In genomic region chr10:81162318-81162652, GRCm38 (mm10) we compare ENCODE assay signal across 13 mouse cellular contexts. TPM values are rescaled to one million over a fixed set of nuclear protein-coding genes. Genes with fewer than 3 reads are reported as not detected.
DNase-seq lines count a peak whose midpoint lies in the region; ATAC-seq and TF ChIP-seq lines count a peak whose summit lies in the region.
"Had no signal": no experiment of that assay in that cellular context is flagged by ENCODE, and none has a peak within 500 bp of the region (broad histone marks: within the 10 kb centered on the region; RNA-seq: fewer than 3 reads in every experiment).

No protein-coding gene starts in this region.

- H3K36me3 ChIP-seq in hindbrain, embryonic 11.5 days (ENCODE audit: control insufficient read depth, insufficient read depth, low read length): peaks cover 13% of the 10 kb centered on the region; the same call in 1 of the 2 replicates
- H3K36me3 ChIP-seq in hindbrain, embryonic 14.5 days (replicated peaks; ENCODE audit: control insufficient read depth, insufficient read depth): peaks cover 72% of the 10 kb centered on the region
- H3K36me3 ChIP-seq in spleen, adult 2 months (ENCODE audit: control insufficient read depth, insufficient read depth, low read length): peaks cover 16% of the 10 kb centered on the region
- H3K36me3 ChIP-seq in limb, embryonic 10.5 days: peaks cover 81% of the 10 kb centered on the region

- no peak for TF ChIP-seq CTCF in spleen, adult 2 months (IDR thresholded peaks at IDR 0.05; ENCODE audit: extremely low read depth, insufficient read depth, insufficient read length, insufficient replicate concordance)

- no peaks in the 10 kb centered on the region for H3K9me3 ChIP-seq in hindbrain, embryonic 11.5 days (ENCODE audit: control insufficient read depth, low read length)
- no peaks in the 10 kb centered on the region for H3K9me3 ChIP-seq in hindbrain, embryonic 14.5 days (ENCODE audit: control insufficient read depth, low read length)
- no peaks in the 10 kb centered on the region for H3K9me3 ChIP-seq in limb, embryonic 10.5 days (replicated peaks)
- H3K9me3 ChIP-seq: forebrain, embryonic 10.5 days; heart, embryonic 12.5 days had no signal

- WGBS in hindbrain, embryonic 11.5 days: 75% methylated on average over 2 of the region's 2 CpGs
- WGBS in hindbrain, embryonic 14.5 days: 67% methylated on average over 2 of the region's 2 CpGs
- 21% methylated on average over 2 of the region's 2 CpGs for WGBS in spleen, adult 2 months
- WGBS in limb, embryonic 10.5 days: 59% methylated on average over 2 of the region's 2 CpGs

- H3K4me2 ChIP-seq in hindbrain, embryonic 11.5 days (replicated peaks; ENCODE audit: low read depth, low read length): no peak overlapping the region
- H3K4me2 ChIP-seq in hindbrain, embryonic 14.5 days (replicated peaks): no peak overlapping the region
- H3K4me2 ChIP-seq: heart, embryonic 12.5 days had no signal

- no peak for TF ChIP-seq POLR2A in spleen, adult 2 months (IDR thresholded peaks at IDR 0.05; ENCODE audit: low read depth, low read length)

- no peaks in the 10 kb centered on the region for H3K27me3 ChIP-seq in hindbrain, embryonic 11.5 days (ENCODE audit: control insufficient read depth, insufficient read depth, low read length)
- H3K27me3 ChIP-seq in hindbrain, embryonic 14.5 days (ENCODE audit: control insufficient read depth, insufficient read depth, low read length): no peaks in the 10 kb centered on the region
- no peaks in the 10 kb centered on the region for H3K27me3 ChIP-seq in spleen, adult 2 months (ENCODE audit: control insufficient read depth, insufficient read depth, low read length)
- H3K27me3 ChIP-seq in limb, embryonic 10.5 days (ENCODE audit: low read depth, poor library complexity, severe bottlenecking): no peaks in the 10 kb centered on the region
- H3K27me3 ChIP-seq: heart, embryonic 12.5 days had no signal

- 0 out of 2 replicates have a peak, but pooled peaks cover 3% of the 10 kb centered on the region for H3K4me1 ChIP-seq in hindbrain, embryonic 11.5 days (replicated peaks; ENCODE audit: control insufficient read depth, insufficient read depth, low read length)
- peaks cover 11% of the 10 kb centered on the region for H3K4me1 ChIP-seq in hindbrain, embryonic 14.5 days (replicated peaks; ENCODE audit: control insufficient read depth, insufficient read depth, low read length)
- peaks cover 21% of the 10 kb centered on the region; the same call in 1 of the 2 replicates for H3K4me1 ChIP-seq in spleen, adult 2 months (ENCODE audit: control insufficient read depth, insufficient read depth, insufficient read length)
- H3K4me1 ChIP-seq in limb, embryonic 10.5 days: peaks cover 37% of the 10 kb centered on the region

- no peak overlapping the region for H3K4me3 ChIP-seq in hindbrain, embryonic 11.5 days (ENCODE audit: low read depth, low read length)
- no peak overlapping the region for H3K4me3 ChIP-seq in hindbrain, embryonic 14.5 days (replicated peaks; ENCODE audit: low read length)
- peak overlapping the region; percentile 43; the same call in 1 of the 2 replicates for H3K4me3 ChIP-seq in spleen, adult 2 months (ENCODE audit: extremely low read depth, insufficient read depth, insufficient read length)
- H3K4me3 ChIP-seq in limb, embryonic 10.5 days: 0 out of 2 replicates have a peak overlapping the region, but pooled peaks have one; percentile 2
- H3K4me3 ChIP-seq: forebrain, embryonic 10.5 days; heart, embryonic 12.5 days had no signal

- DNase-seq in hindbrain, embryonic 11.5 days (ENCODE audit: low spot score): no peak
- DNase-seq in hindbrain, embryonic 14.5 days (ENCODE audit: low spot score): no peak
- DNase-seq in spleen, adult 2 months (ENCODE audit: low read depth in 1 of 2, low spot score in 2 of 2): peak in 1 of 2 experiments; percentile 54
- DNase-seq in spleen, postnatal 36 days (ENCODE audit: low spot score in 2 of 2): no peak
- DNase-seq in limb, embryonic 10.5 days (ENCODE audit: low spot score): no peak
- DNase-seq in cerebellum, postnatal 10 days: no peak
- no peak for DNase-seq in urinary bladder, adult 18-20 months (ENCODE audit: low spot score in 2 of 2)
- DNase-seq in urinary bladder, adult 2 months (ENCODE audit: low spot score): no peak
- DNase-seq: lung, adult 18-20 months had no signal

- no peak overlapping the region for H3K9ac ChIP-seq in hindbrain, embryonic 11.5 days (ENCODE audit: low read depth, low read length)
- no peak overlapping the region for H3K9ac ChIP-seq in hindbrain, embryonic 14.5 days
- H3K9ac ChIP-seq: heart, embryonic 12.5 days had no signal

- H3K27ac ChIP-seq in hindbrain, embryonic 11.5 days (ENCODE audit: low read depth, low read length): peak overlapping the region; percentile 58
- H3K27ac ChIP-seq in hindbrain, embryonic 14.5 days: no peak overlapping the region
- H3K27ac ChIP-seq in spleen, adult 2 months (ENCODE audit: insufficient read depth, low read length): peak overlapping the region; percentile 93
- no peak overlapping the region for H3K27ac ChIP-seq in limb, embryonic 10.5 days
- H3K27ac ChIP-seq: forebrain, embryonic 10.5 days had no signal

- ATAC-seq in hindbrain, embryonic 11.5 days (ENCODE audit: low FRiP score): 0 out of 2 replicates have a peak, but pooled peaks have one; percentile 7
- ATAC-seq in hindbrain, embryonic 14.5 days (ENCODE audit: low FRiP score): no peak
- ATAC-seq: inflammation-experienced regulatory T-cells, adult 6 months had no signal

RNA-seq across cellular contexts. Expression of gene Pias4, which starts 5.4 kb away (rescaled TPM):
- 52.7 and 54.1 TPM in 2 replicates for polyA plus RNA-seq in hindbrain, embryonic 11.5 days (2014; fragmentation: Nextera tagmentation; extraction: Ambion mirVana)
- 43.7 and 48.3 TPM in 2 replicates for polyA plus RNA-seq in hindbrain, embryonic 14.5 days (2014; fragmentation: Nextera tagmentation; extraction: Ambion mirVana)
- polyA plus RNA-seq in spleen, adult 2 months (2012; rRNA removed): 36.1 and 45.8 TPM in 2 replicates
- 73.6 and 73.9 TPM in 2 replicates for polyA plus RNA-seq in limb, embryonic 10.5 days (2016; fragmentation: Nextera tagmentation; extraction: Ambion mirVana)
- 12.5 and 17.9 TPM in 2 replicates for polyA plus RNA-seq in urinary bladder, adult 2 months (2012; rRNA removed)

RNA-seq across cellular contexts. Expression of gene Eef2, which starts 14.1 kb away (rescaled TPM):
- polyA plus RNA-seq in hindbrain, embryonic 11.5 days (2014; fragmentation: Nextera tagmentation; extraction: Ambion mirVana): 380 and 413 TPM in 2 replicates
- polyA plus RNA-seq in hindbrain, embryonic 14.5 days (2014; fragmentation: Nextera tagmentation; extraction: Ambion mirVana): 413 and 447 TPM in 2 replicates
- polyA plus RNA-seq in spleen, adult 2 months (2012; rRNA removed): 1,457 and 1,736 TPM in 2 replicates
- polyA plus RNA-seq in limb, embryonic 10.5 days (2016; fragmentation: Nextera tagmentation; extraction: Ambion mirVana): 575 and 611 TPM in 2 replicates
- 1,109 and 1,486 TPM in 2 replicates for polyA plus RNA-seq in urinary bladder, adult 2 months (2012; rRNA removed)

RNA-seq across cellular contexts. Expression of gene Dapk3, which starts 20.5 kb away (rescaled TPM):
- polyA plus RNA-seq in hindbrain, embryonic 11.5 days (2014; fragmentation: Nextera tagmentation; extraction: Ambion mirVana): 49.9 and 53.3 TPM in 2 replicates
- polyA plus RNA-seq in hindbrain, embryonic 14.5 days (2014; fragmentation: Nextera tagmentation; extraction: Ambion mirVana): 68.2 and 76.7 TPM in 2 replicates
- 58.0 and 84.5 TPM in 2 replicates for polyA plus RNA-seq in spleen, adult 2 months (2012; rRNA removed)
- 46.5 and 52.0 TPM in 2 replicates for polyA plus RNA-seq in limb, embryonic 10.5 days (2016; fragmentation: Nextera tagmentation; extraction: Ambion mirVana)
- polyA plus RNA-seq in urinary bladder, adult 2 months (2012; rRNA removed): 58.2 and 61.1 TPM in 2 replicates

RNA-seq across cellular contexts. Expression of gene 4930442H23Rik, which starts 21.4 kb away (rescaled TPM):
- not detected in 2 replicates for polyA plus RNA-seq in hindbrain, embryonic 11.5 days (2014; fragmentation: Nextera tagmentation; extraction: Ambion mirVana)
- 0.33 TPM in 1 of 2 replicates, not detected in the other for polyA plus RNA-seq in hindbrain, embryonic 14.5 days (2014; fragmentation: Nextera tagmentation; extraction: Ambion mirVana)
- not detected in 2 replicates for polyA plus RNA-seq in spleen, adult 2 months (2012; rRNA removed)
- polyA plus RNA-seq in limb, embryonic 10.5 days (2016; fragmentation: Nextera tagmentation; extraction: Ambion mirVana): not detected in 2 replicates
- not detected in 2 replicates for polyA plus RNA-seq in urinary bladder, adult 2 months (2012; rRNA removed)
- polyA plus RNA-seq: forebrain, embryonic 10.5 days; inflammation-experienced regulatory T-cells, adult 6 months; midbrain, postnatal 0 days had no signal

RNA-seq across cellular contexts. Expression of gene Zbtb7a, which starts 27.3 kb away (rescaled TPM):
- 6.6 and 7.9 TPM in 2 replicates for polyA plus RNA-seq in hindbrain, embryonic 11.5 days (2014; fragmentation: Nextera tagmentation; extraction: Ambion mirVana)
- 12.4 and 14.4 TPM in 2 replicates for polyA plus RNA-seq in hindbrain, embryonic 14.5 days (2014; fragmentation: Nextera tagmentation; extraction: Ambion mirVana)
- 64.6 and 95.2 TPM in 2 replicates for polyA plus RNA-seq in spleen, adult 2 months (2012; rRNA removed)
- polyA plus RNA-seq in limb, embryonic 10.5 days (2016; fragmentation: Nextera tagmentation; extraction: Ambion mirVana): 9.6 and 11.7 TPM in 2 replicates
- 30.0 and 39.0 TPM in 2 replicates for polyA plus RNA-seq in urinary bladder, adult 2 months (2012; rRNA removed)

Comparison
In these comparisons a context has a peak if more than half of its experiments do, and no peak if none do; other contexts are left out.
1. H3K27ac ChIP-seq: peak in hindbrain, embryonic 11.5 days (single experiment) and spleen, adult 2 months (single experiment); none in hindbrain, embryonic 14.5 days (single experiment) and limb, embryonic 10.5 days (single experiment).
2. H3K4me3 ChIP-seq: peak in spleen, adult 2 months (single experiment) and limb, embryonic 10.5 days (single experiment); none in hindbrain, embryonic 11.5 days (single experiment) and hindbrain, embryonic 14.5 days (single experiment).